Mouse (Mus musculus) colon, adult 2 months (tissue): ENCODE data around the gene B3galt2. TPM values are rescaled to one million over a fixed set of nuclear protein-coding genes. Genes with fewer than 3 reads are reported as not detected.

Source experiments
- polyA plus RNA-seq: library from polyadenylated mRNA; depleted of rRNA; stranded (reverse); fragments of >200 nt; gene quantifications from 2 replicates; pipeline ENCODE4 v1.2.3, GENCODE M21; 2012; rRNA removed

The B3galt2 gene
- 0.13 and 0.25 TPM in 2 replicates for polyA plus RNA-seq

GRCm38 (mm10) chr1:143640650-143641407 is at the start of gene B3galt2:
TSS of gene B3galt2 (plus strand) at chr1:143640664.

GRCm38 (mm10) chr1:143702741-143703262 is 62.3 kb downstream of the B3galt2 start, which contains the start of gene Cdc73:
TSS of gene Cdc73 (minus strand) at chr1:143702893.

Other genes with a start within 250 kb of the B3galt2 start
- 0.36 and 0.79 TPM in 2 replicates for gene Cdc73, start 62.2 kb downstream of the B3galt2 start, polyA plus RNA-seq
- 17.3 and 22.2 TPM in 2 replicates for gene Glrx2, start 75.7 kb downstream of the B3galt2 start, polyA plus RNA-seq
- 0.67 and 0.68 TPM in 2 replicates for gene Trove2, start 136.4 kb downstream of the B3galt2 start, polyA plus RNA-seq
- 2.7 TPM in 2 replicates for gene Uchl5, start 136.6 kb downstream of the B3galt2 start, polyA plus RNA-seq